ENCODE assay signal across 9 mouse cellular contexts in the genomic region with DNA sequence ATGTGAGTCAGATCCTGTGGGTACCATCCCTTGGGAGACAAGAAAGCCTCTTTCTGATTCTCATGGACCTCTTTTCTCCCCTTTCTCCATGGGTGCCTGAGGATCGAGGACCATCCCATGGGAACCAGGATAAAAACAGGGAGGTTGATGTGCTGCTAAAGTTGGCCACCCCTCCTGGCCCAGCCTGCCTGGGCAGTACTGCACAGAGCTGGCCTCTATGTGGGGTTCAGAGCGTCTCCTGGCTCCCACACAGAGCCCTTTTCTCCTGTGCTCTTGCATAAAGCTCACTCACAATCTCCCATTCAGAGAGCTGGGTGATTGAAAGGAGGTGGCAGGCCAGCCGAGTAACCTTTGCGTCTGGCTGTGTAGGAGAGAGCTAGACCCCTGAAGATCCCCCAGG.
A peak's percentile ranks its signal among the peaks of the same experiment; 100 is the strongest.
DNase-seq lines count a peak whose midpoint lies in the region; ATAC-seq and TF ChIP-seq lines count a peak whose summit lies in the region.
"Had no signal": no experiment of that assay in that cellular context is flagged by ENCODE, and none has a peak within 500 bp of the region (broad histone marks: within the 10 kb centered on the region; RNA-seq: fewer than 3 reads in every experiment).

No protein-coding gene starts in this region.

- H3K4me2 ChIP-seq in forebrain, embryonic 12.5 days, result no peak overlapping the region

- intact Hi-C loops in left cerebral cortex, postnatal 4 days (cut with DNase I), result no loop called here

- H3K4me3 ChIP-seq in forebrain, embryonic 12.5 days (replicated peaks), result no peak overlapping the region
- H3K4me3 ChIP-seq in olfactory bulb, adult 2 months (ENCODE audit: insufficient read depth, low read depth, low read length), result no peak overlapping the region

- DNase-seq in left cerebral cortex, postnatal 4 days, result peak; percentile 45
- DNase-seq in left cerebral cortex, adult 8-10 months (ENCODE audit: low spot score in 2 of 2), result no peak
- DNase-seq in layer of hippocampus, adult 8-10 months (ENCODE audit: low spot score in 2 of 2), result peak; percentile 42 to 43
- DNase-seq in testis, postnatal 14 days (ENCODE audit: low spot score), result no peak
- DNase-seq: cerebellum, adult 11 months; gastrocnemius, postnatal 36 days had no signal

- H3K9ac ChIP-seq in forebrain, embryonic 12.5 days, result no peak overlapping the region

- WGBS in forebrain, embryonic 12.5 days, result 25% methylated on average over 4 of the region's 4 CpGs
- 76% methylated on average over 4 of the region's 4 CpGs for WGBS in olfactory bulb, adult 2 months

- no peak for TF ChIP-seq POLR2A in olfactory bulb, adult 2 months (IDR thresholded peaks at IDR 0.05; ENCODE audit: insufficient read depth, low read depth, low read length)

- no peaks in the 10 kb centered on the region for H3K9me3 ChIP-seq in forebrain, embryonic 12.5 days

- H3K36me3 ChIP-seq in forebrain, embryonic 12.5 days (replicated peaks), result no peaks in the 10 kb centered on the region

- ATAC-seq in forebrain, embryonic 12.5 days (ENCODE audit: low FRiP score), result peak; percentile 57; the same call in 1 of the 2 replicates
- no peak for ATAC-seq in CD4-positive, CD25-positive, alpha-beta regulatory T cell, adult 4 months

- peaks cover 49% of the 10 kb centered on the region for H3K4me1 ChIP-seq in forebrain, embryonic 12.5 days
- peaks cover 27% of the 10 kb centered on the region for H3K4me1 ChIP-seq in olfactory bulb, adult 2 months (ENCODE audit: control insufficient read depth, insufficient read depth, low read length)

- no peaks in the 10 kb centered on the region for H3K27me3 ChIP-seq in forebrain, embryonic 12.5 days

- H3K27ac ChIP-seq in forebrain, embryonic 12.5 days, result peak overlapping the region; percentile 47
- peak overlapping the region; percentile 56 for H3K27ac ChIP-seq in olfactory bulb, adult 2 months (ENCODE audit: insufficient read depth, low read depth, low read length)

- TF ChIP-seq CTCF in olfactory bulb, adult 2 months (IDR thresholded peaks at IDR 0.05; ENCODE audit: insufficient read depth, low read depth, low read length), result no peak

Comparison
In these comparisons a context has a peak if more than half of its experiments do, and no peak if none do; other contexts are left out.
1. DNase-seq: peak in left cerebral cortex, postnatal 4 days (single experiment) and layer of hippocampus, adult 8-10 months (2 of 2); none in left cerebral cortex, adult 8-10 months (0 of 2) and testis, postnatal 14 days (single experiment).